Mouse (Mus musculus) hindbrain, embryonic 13.5 days (tissue): Measurements from ENCODE around the gene Zfp704. TPM values are rescaled to one million over a fixed set of nuclear protein-coding genes. Genes with fewer than 3 reads are reported as not detected.
A peak's percentile ranks its signal among the peaks of the same experiment; 100 is the strongest.

Experiments used
- ATAC-seq: fragments of 200-750 bp; cut with Nextera tagmentation; 2 replicates; pipeline ENCODE4 v1.8.0; 2017; ENCODE audit warnings: moderate TSS enrichment; ENCODE audit not compliant: low FRiP score
- H3K27ac ChIP-seq: fragments of 300-500 bp; sonication (generic); 2 replicates; pipeline ENCODE4 v1.5.1; 2015; ENCODE audit warnings: inconsistent platforms, mild to moderate bottlenecking, moderate library complexity
- H3K27me3 ChIP-seq: fragments of 300-500 bp; sonication (generic); 2 replicates; pipeline ENCODE4 v1.6.1; 2015; ENCODE audit warnings: mild to moderate bottlenecking, inconsistent platforms
- H3K36me3 ChIP-seq: fragments of 300-500 bp; sonication (generic); 2 replicates; pipeline ENCODE4 v1.6.1; 2015; ENCODE audit warnings: mild to moderate bottlenecking, inconsistent platforms
- H3K4me1 ChIP-seq: fragments of 300-500 bp; sonication (generic); replicated peaks from 2 replicates; pipeline ENCODE4 v1.6.1; 2015; ENCODE audit warnings: inconsistent platforms
- H3K4me2 ChIP-seq: fragments of 300-500 bp; sonication (generic); 2 replicates; pipeline ENCODE4 v1.6.1; 2015; ENCODE audit warnings: inconsistent platforms, mild to moderate bottlenecking, moderate library complexity
- H3K4me3 ChIP-seq: fragments of 300-500 bp; sonication (generic); 2 replicates; pipeline ENCODE4 v1.5.1; 2015; ENCODE audit warnings: mild to moderate bottlenecking, inconsistent platforms
- H3K9ac ChIP-seq: fragments of 300-500 bp; sonication (generic); 2 replicates; pipeline ENCODE4 v1.6.1; 2015; ENCODE audit warnings: mild to moderate bottlenecking, inconsistent platforms
- H3K9me3 ChIP-seq: fragments of 300-500 bp; sonication (generic); 2 replicates; pipeline ENCODE4 v1.6.1; 2016; ENCODE audit warnings: inconsistent platforms
- WGBS: fragments of 180-500 bp; shearing (Covaris S2); methylation state at CpG from one replicate; pipeline ENCODE4 v1.1.7; 2015; 5-methylcytosine and 5-hydroxymethylcytosine counted together
- polyA plus RNA-seq: library from polyadenylated mRNA; unstranded; fragments of >200 nt; fragmentation: Nextera tagmentation; extraction: Ambion mirVana; gene quantifications from 2 replicates; pipeline ENCODE4 v1.2.1, GENCODE M21; 2015

The Zfp704 gene
- polyA plus RNA-seq = 8.5 and 8.7 TPM in 2 replicates

GRCm38 (mm10) chr3:9609581-9610341, at the start of gene Zfp704:
Gene Zfp704, minus strand, starts transcription at chr3:9610085.
- Histone ChIP-seq H3K9me3 (no peaks in the 10 kb centered on the region), H3K4me3 (peak within 1 kb of the TSS; percentile 90), H3K9ac (peak within 1 kb of the TSS; percentile 95), H3K4me1 (peaks cover 37% of the 10 kb centered on the region), H3K4me2 (peak within 1 kb of the TSS; percentile 74), H3K27ac (peak within 1 kb of the TSS; percentile 97), H3K27me3 (peaks cover 5% of the 10 kb centered on the region; the same call in 1 of the 2 replicates), H3K36me3 (no peaks in the 10 kb centered on the region)
- under 1% methylated on average over 42 of the region's 97 CpGs for WGBS
- peak; percentile 91 for ATAC-seq

- Histone ChIP-seq H3K4me3 (no peak overlapping the region), H3K4me2 (no peak overlapping the region), H3K36me3 (no peaks in the 10 kb centered on the region), H3K27me3 (0 out of 2 replicates have a peak, but pooled peaks cover 5% of the 10 kb centered on the region), H3K9me3 (no peaks in the 10 kb centered on the region), H3K4me1 (peaks cover 9% of the 10 kb centered on the region), H3K27ac (no peak overlapping the region), H3K9ac (no peak overlapping the region)
- WGBS = 90% methylated on average over 10 of the region's 10 CpGs
- no peak for ATAC-seq
These were observed 23.4 kb upstream of the Zfp704 start for GRCm38 (mm10) chr3:9633036-9634005.

- 15% methylated on average over 17 of the region's 17 CpGs for WGBS
- no peak overlapping the region for H3K4me3 ChIP-seq
- no peaks in the 10 kb centered on the region for H3K9me3 ChIP-seq
- peak overlapping the region; percentile 39 for H3K9ac ChIP-seq
- H3K4me1 ChIP-seq = peaks cover 9% of the 10 kb centered on the region
- ATAC-seq = peak; percentile 54; the same call in 1 of the 2 replicates
- no peak overlapping the region for H3K27ac ChIP-seq
- H3K27me3 ChIP-seq = 0 out of 2 replicates have a peak, but pooled peaks cover 5% of the 10 kb centered on the region
- H3K36me3 ChIP-seq = no peaks in the 10 kb centered on the region
- peak overlapping the region; percentile 41 for H3K4me2 ChIP-seq
These were observed 20.1 kb upstream of the Zfp704 start for GRCm38 (mm10) chr3:9629951-9630350.

GRCm38 (mm10) chr3:9628041-9628440, 18.2 kb upstream of the Zfp704 start:
- 82% methylated on average over 4 of the region's 4 CpGs for WGBS
- no peaks in the 10 kb centered on the region for H3K36me3 ChIP-seq
- H3K27me3 ChIP-seq = 0 out of 2 replicates have a peak, but pooled peaks cover 5% of the 10 kb centered on the region
- H3K4me1 ChIP-seq = peaks cover 9% of the 10 kb centered on the region
- ATAC-seq = no peak
- no peak overlapping the region for H3K4me3 ChIP-seq
- no peak overlapping the region for H3K27ac ChIP-seq
- H3K4me2 ChIP-seq = no peak overlapping the region
- H3K9me3 ChIP-seq = no peaks in the 10 kb centered on the region
- no peak overlapping the region for H3K9ac ChIP-seq

- H3K9me3 ChIP-seq = no peaks in the 10 kb centered on the region
- H3K36me3 ChIP-seq = no peaks in the 10 kb centered on the region
- 0 out of 2 replicates have a peak, but pooled peaks cover 5% of the 10 kb centered on the region for H3K27me3 ChIP-seq
- WGBS = 79% methylated on average over 5 of the region's 5 CpGs
- ATAC-seq = no peak
- H3K4me3 ChIP-seq = no peak overlapping the region
- H3K4me1 ChIP-seq = peaks cover 9% of the 10 kb centered on the region
- H3K4me2 ChIP-seq = no peak overlapping the region
- H3K9ac ChIP-seq = no peak overlapping the region
- no peak overlapping the region for H3K27ac ChIP-seq
These were observed 16.3 kb upstream of the Zfp704 start for GRCm38 (mm10) chr3:9626149-9626548.

GRCm38 (mm10) chr3:9620611-9621010, 10.7 kb upstream of the Zfp704 start:
- no peaks in the 10 kb centered on the region for H3K27me3 ChIP-seq
- H3K4me3 ChIP-seq = no peak overlapping the region
- no peaks in the 10 kb centered on the region for H3K9me3 ChIP-seq
- H3K4me2 ChIP-seq = no peak overlapping the region
- 94% methylated on average over 12 of the region's 12 CpGs for WGBS
- H3K9ac ChIP-seq = no peak overlapping the region
- no peaks in the 10 kb centered on the region for H3K36me3 ChIP-seq
- ATAC-seq = no peak
- H3K27ac ChIP-seq = no peak overlapping the region
- H3K4me1 ChIP-seq = no peaks in the 10 kb centered on the region

GRCm38 (mm10) chr3:9619562-9620275, 9.8 kb upstream of the Zfp704 start:
- Histone ChIP-seq H3K4me3 (no peak overlapping the region), H3K9ac (no peak overlapping the region), H3K27ac (no peak overlapping the region), H3K9me3 (no peaks in the 10 kb centered on the region), H3K4me1 (no peaks in the 10 kb centered on the region), H3K27me3 (no peaks in the 10 kb centered on the region), H3K36me3 (no peaks in the 10 kb centered on the region), H3K4me2 (no peak overlapping the region)
- 81% methylated on average over 6 of the region's 6 CpGs for WGBS
- no peak for ATAC-seq

- Histone ChIP-seq H3K4me3 (no peak overlapping the region), H3K27ac (no peak overlapping the region), H3K4me2 (no peak overlapping the region), H3K4me1 (0 out of 2 replicates have a peak, but pooled peaks cover 3% of the 10 kb centered on the region), H3K9ac (no peak overlapping the region), H3K27me3 (peaks cover 5% of the 10 kb centered on the region; the same call in 1 of the 2 replicates), H3K36me3 (no peaks in the 10 kb centered on the region), H3K9me3 (no peaks in the 10 kb centered on the region)
- no peak for ATAC-seq
- 68% methylated on average over 9 of the region's 9 CpGs for WGBS
These were observed 7.2 kb upstream of the Zfp704 start for GRCm38 (mm10) chr3:9617101-9617500.

- H3K4me2 ChIP-seq = no peak overlapping the region
- H3K27me3 ChIP-seq = peaks cover 5% of the 10 kb centered on the region; the same call in 1 of the 2 replicates
- peaks cover 8% of the 10 kb centered on the region; the same call in 1 of the 2 replicates for H3K4me1 ChIP-seq
- H3K27ac ChIP-seq = no peak overlapping the region
- H3K4me3 ChIP-seq = no peak overlapping the region
- no peak for ATAC-seq
- WGBS = 78% methylated on average over 12 of the region's 12 CpGs
- no peaks in the 10 kb centered on the region for H3K36me3 ChIP-seq
- no peak overlapping the region for H3K9ac ChIP-seq
- H3K9me3 ChIP-seq = no peaks in the 10 kb centered on the region
These were observed 4.8 kb upstream of the Zfp704 start for GRCm38 (mm10) chr3:9614676-9615075.

GRCm38 (mm10) chr3:9614011-9614410, 4.1 kb upstream of the Zfp704 start:
- Histone ChIP-seq H3K4me3 (no peak overlapping the region), H3K36me3 (no peaks in the 10 kb centered on the region), H3K4me2 (no peak overlapping the region), H3K9me3 (no peaks in the 10 kb centered on the region), H3K4me1 (peaks cover 8% of the 10 kb centered on the region; the same call in 1 of the 2 replicates), H3K27me3 (peaks cover 5% of the 10 kb centered on the region; the same call in 1 of the 2 replicates), H3K9ac (no peak overlapping the region), H3K27ac (no peak overlapping the region)
- no peak for ATAC-seq
- 78% methylated on average over 8 of the region's 8 CpGs for WGBS

- WGBS = 71% methylated on average over 4 of the region's 4 CpGs
- Histone ChIP-seq H3K9ac (no peak overlapping the region), H3K27ac (no peak overlapping the region), H3K4me3 (no peak overlapping the region), H3K27me3 (peaks cover 5% of the 10 kb centered on the region; the same call in 1 of the 2 replicates), H3K36me3 (no peaks in the 10 kb centered on the region), H3K4me2 (no peak overlapping the region), H3K9me3 (no peaks in the 10 kb centered on the region), H3K4me1 (peaks cover 27% of the 10 kb centered on the region)
- no peak for ATAC-seq
These were observed 1.3 kb upstream of the Zfp704 start for GRCm38 (mm10) chr3:9611226-9611625.
